Mouse (Mus musculus) cortical plate, adult 2 months (tissue): ENCODE measurements around the gene Caskin2.

Experiments used
- CTCF ChIP-seq: fragments of 200-500 bp; IDR thresholded peaks from 2 replicates; pipeline ENCODE4 v1.5.1; 2011; ENCODE audit warnings: mild to moderate bottlenecking, control low read depth, low read length; ENCODE audit not compliant: insufficient read depth; ENCODE audit errors: extremely low read depth
- POLR2A ChIP-seq: fragments of 200-500 bp; IDR thresholded peaks from 2 replicates; pipeline ENCODE4 v1.6.1; 2011; ENCODE audit warnings: mild to moderate bottlenecking, low read length, control low read depth; ENCODE audit not compliant: insufficient read depth; ENCODE audit errors: extremely low read depth

DNA sequence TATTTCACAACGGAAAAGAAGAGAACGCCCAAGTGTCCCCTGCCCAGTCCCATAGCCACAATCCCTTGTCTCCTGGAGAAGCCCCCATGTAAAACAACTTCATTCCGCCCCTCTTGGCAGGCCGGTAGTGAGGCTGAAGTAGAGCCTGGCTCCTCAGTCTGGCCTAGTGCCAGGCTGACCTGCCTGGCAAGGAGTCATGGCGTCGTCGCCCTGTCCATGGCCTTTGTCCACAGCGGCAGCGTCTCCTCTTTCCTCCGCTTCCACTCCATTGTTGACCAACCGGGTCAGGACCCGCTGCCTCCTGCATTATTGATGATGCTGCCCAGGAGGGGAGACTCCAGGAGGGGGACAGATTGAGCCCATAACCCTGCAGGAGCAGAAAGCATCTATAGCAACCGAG lies 44.5 kb upstream of the Caskin2 start:
- no peak for TF ChIP-seq CTCF
- TF ChIP-seq POLR2A: no peak
